Mouse (Mus musculus) NIH3T3 (cell line): Measurements from ENCODE around the gene Rp2.

Experiments
- DNase-seq: peaks from one replicate; pipeline ENCODE4 v3.0.0-alpha.2; 2012; ENCODE audit warnings: low read depth

The Rp2 gene

DNA sequence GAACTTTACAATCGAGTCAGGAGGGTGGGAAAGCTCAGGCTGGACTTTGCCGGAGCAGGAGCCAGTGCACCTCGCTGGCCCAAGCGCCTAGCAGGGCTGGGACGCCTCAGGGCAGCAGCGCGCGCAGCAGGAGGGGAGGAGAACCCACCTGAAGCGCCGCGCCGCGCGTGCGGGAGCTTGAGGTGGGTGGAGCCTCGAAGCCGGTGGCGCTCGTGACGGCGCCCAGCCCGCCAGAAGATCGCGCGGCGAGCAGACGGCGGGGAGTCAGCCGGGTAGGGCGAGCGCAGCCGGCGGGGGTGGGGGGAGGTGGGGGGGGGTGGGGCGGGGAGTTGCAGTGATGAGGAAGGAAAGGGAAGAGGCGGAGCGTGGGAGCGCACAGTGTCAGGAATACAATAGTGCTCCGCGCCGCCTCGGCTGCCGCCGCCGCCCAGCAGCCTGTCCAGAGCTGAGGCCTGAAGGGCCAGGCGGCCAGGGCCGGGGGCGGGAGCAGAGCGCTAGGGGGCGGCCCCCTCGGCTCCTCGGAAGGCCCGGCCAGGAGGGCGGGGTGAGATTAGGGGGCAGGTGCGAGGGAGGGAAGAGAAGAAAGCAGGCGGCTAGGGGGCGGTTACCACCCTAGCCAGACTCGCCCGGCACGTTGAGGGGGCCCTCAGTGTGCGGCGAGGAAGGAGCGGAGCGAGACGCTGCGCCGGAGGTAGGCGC is 61.0 kb downstream of the Rp2 start, which contains the start of gene Jade3:
Jade3 (plus strand) TSS at position 549 of the 699 bp plus-strand sequence.
- peak; percentile 89 for DNase-seq

DNA sequence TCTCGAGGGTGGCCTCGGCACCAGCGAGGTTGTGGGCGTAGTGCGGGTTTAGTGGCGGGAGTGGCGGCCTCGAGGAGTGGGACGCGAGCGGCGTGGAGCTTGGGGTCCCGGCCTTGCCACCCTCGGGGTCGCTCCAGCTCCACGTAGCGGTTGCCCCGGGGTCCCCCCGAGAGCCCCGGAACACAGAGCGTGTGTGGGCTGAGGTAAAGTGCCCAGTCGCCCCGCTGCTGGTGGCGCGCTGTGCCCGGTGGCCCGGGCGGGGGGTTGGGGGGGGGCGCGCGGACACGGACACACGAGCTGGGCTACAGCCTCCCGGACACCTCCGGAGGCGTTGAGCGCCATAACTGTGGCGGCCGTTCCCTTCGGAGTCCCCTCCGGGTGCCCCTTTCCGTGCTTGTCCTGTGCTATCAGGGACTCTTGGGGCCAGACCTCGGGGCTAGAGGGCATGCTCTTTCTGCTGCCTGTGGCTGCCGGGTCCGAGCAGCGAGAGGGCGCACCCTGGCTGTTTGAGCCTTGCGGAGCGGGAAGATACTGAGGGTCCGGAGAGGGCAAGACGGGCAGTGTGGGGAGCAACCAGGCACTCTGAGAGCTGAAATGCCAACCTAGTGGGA is 61.7 kb downstream of the Rp2 start:
- DNase-seq, result peak; percentile 11
